Mouse (Mus musculus): ENCODE data around the gene Add2.

DNA sequence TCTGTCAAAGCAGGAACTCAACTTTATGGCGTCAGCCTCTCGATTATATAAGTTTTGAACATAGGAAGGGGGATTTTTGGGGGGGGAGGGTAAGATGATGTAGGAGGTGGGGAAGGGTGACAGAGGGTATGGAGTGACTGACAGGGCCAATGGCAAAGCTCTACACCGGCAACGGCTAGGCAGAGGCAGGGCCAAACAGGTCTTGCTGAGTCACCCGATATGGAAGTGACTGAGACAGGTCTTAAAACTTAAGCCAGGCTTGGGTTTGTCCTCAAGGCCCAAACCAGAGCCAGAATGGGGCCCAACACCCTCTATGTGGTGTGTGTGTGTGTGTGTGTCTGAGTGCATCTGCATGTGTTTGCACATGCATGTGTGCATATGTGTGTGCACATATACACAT, 67.0 kb downstream of the Add2 start:
- TF ChIP-seq CTCF (IDR thresholded peaks at IDR 0.05; ENCODE audit: control insufficient read depth, insufficient read depth, low read length) (no peak), POLR2A (IDR thresholded peaks at IDR 0.05; ENCODE audit: borderline replicate concordance, control insufficient read depth, low read depth, low read length) (no peak)
